Mouse (Mus musculus): ENCODE measurements around the gene Gm10024. TPM values are rescaled to one million over a fixed set of nuclear protein-coding genes. Genes with fewer than 3 reads are reported as not detected.
"Not testable (repeated sequence)": the region's sequence is repeated elsewhere in the genome, so short reads cannot be mapped to it uniquely, and the experiment has no call there.

Gm10024 gene
- not detected in 2 replicates for polyA plus RNA-seq (2015; fragmentation: Nextera tagmentation; extraction: Ambion mirVana)

- not testable (repeated sequence) for H3K27me3 ChIP-seq (ENCODE audit: insufficient read depth, low read length); H3K4me2 ChIP-seq (replicated peaks; ENCODE audit: low read depth, low read length); H3K27ac ChIP-seq (ENCODE audit: low read length); H3K4me1 ChIP-seq (ENCODE audit: insufficient read depth, low read length); ATAC-seq (ENCODE audit: low FRiP score, low TSS enrichment); H3K9ac ChIP-seq (replicated peaks; ENCODE audit: low read length); H3K4me3 ChIP-seq (ENCODE audit: low read length); H3K9me3 ChIP-seq (ENCODE audit: low read length); H3K36me3 ChIP-seq (ENCODE audit: insufficient read depth, low read length)
Measured at GRCm38 (mm10) chr10:77711157-77711556, at the start of gene Gm10024. TSS of gene Gm10024 (plus strand) at chr10:77711457.

- Histone ChIP-seq H3K36me3 (ENCODE audit: insufficient read depth, low read length) (no peaks in the 10 kb centered on the region), H3K4me2 (replicated peaks; ENCODE audit: low read depth, low read length) (peak overlapping the region; percentile 35)
Measured at GRCm38 (mm10) chr10:77663949-77664665, 47.1 kb upstream of the Gm10024 start.

GRCm38 (mm10) chr10:77666342-77666741, 44.9 kb upstream of the Gm10024 start:
- whole genome bisulfite sequencing = 70% methylated on average over 8 of the region's 8 CpGs
- Histone ChIP-seq H3K4me3 (ENCODE audit: low read length) (no peak overlapping the region), H3K9me3 (ENCODE audit: low read length) (no peaks in the 10 kb centered on the region), H3K4me1 (ENCODE audit: insufficient read depth, low read length) (no peaks in the 10 kb centered on the region), H3K27ac (ENCODE audit: low read length) (no peak overlapping the region), H3K36me3 (ENCODE audit: insufficient read depth, low read length) (no peaks in the 10 kb centered on the region), H3K27me3 (ENCODE audit: insufficient read depth, low read length) (0 out of 2 replicates have a peak, but pooled peaks cover 2% of the 10 kb centered on the region), H3K9ac (replicated peaks; ENCODE audit: low read length) (no peak overlapping the region), H3K4me2 (replicated peaks; ENCODE audit: low read depth, low read length) (no peak overlapping the region)
- ATAC-seq (ENCODE audit: low FRiP score, low TSS enrichment) = no peak

More at GRCm38 (mm10) chr10:77663949-77664665, 47.1 kb upstream of the Gm10024 start:
- Histone ChIP-seq H3K9me3 (ENCODE audit: low read length) (no peaks in the 10 kb centered on the region), H3K27ac (ENCODE audit: low read length) (no peak overlapping the region), H3K27me3 (ENCODE audit: insufficient read depth, low read length) (0 out of 2 replicates have a peak, but pooled peaks cover 2% of the 10 kb centered on the region), H3K9ac (replicated peaks; ENCODE audit: low read length) (no peak overlapping the region), H3K4me3 (ENCODE audit: low read length) (peak overlapping the region; percentile 16; the same call in 1 of the 2 replicates), H3K4me1 (ENCODE audit: insufficient read depth, low read length) (no peaks in the 10 kb centered on the region)
- 25% methylated on average over 43 of the region's 43 CpGs for WGBS
- 0 out of 2 replicates have a peak, but pooled peaks have one; percentile 27 for ATAC-seq (ENCODE audit: low FRiP score, low TSS enrichment)

GRCm38 (mm10) chr10:77667402-77667801, 43.9 kb upstream of the Gm10024 start:
- Histone ChIP-seq H3K27me3 (ENCODE audit: insufficient read depth, low read length) (0 out of 2 replicates have a peak, but pooled peaks cover 2% of the 10 kb centered on the region), H3K9me3 (ENCODE audit: low read length) (no peaks in the 10 kb centered on the region), H3K36me3 (ENCODE audit: insufficient read depth, low read length) (no peaks in the 10 kb centered on the region), H3K9ac (replicated peaks; ENCODE audit: low read length) (no peak overlapping the region), H3K4me3 (ENCODE audit: low read length) (no peak overlapping the region), H3K4me1 (ENCODE audit: insufficient read depth, low read length) (no peaks in the 10 kb centered on the region), H3K27ac (ENCODE audit: low read length) (no peak overlapping the region), H3K4me2 (replicated peaks; ENCODE audit: low read depth, low read length) (no peak overlapping the region)
- WGBS = 66% methylated on average over 4 of the region's 4 CpGs
- ATAC-seq (ENCODE audit: low FRiP score, low TSS enrichment) = no peak

- 78% methylated on average over 4 of the region's 4 CpGs for WGBS
- no peak overlapping the region for H3K27ac ChIP-seq (ENCODE audit: low read length)
Measured at GRCm38 (mm10) chr10:77670710-77671109, 40.5 kb upstream of the Gm10024 start.

GRCm38 (mm10) chr10:77671519-77671918, 39.7 kb upstream of the Gm10024 start:
- 58% methylated on average over 4 of the region's 4 CpGs for WGBS

More at GRCm38 (mm10) chr10:77670710-77671109, 40.5 kb upstream of the Gm10024 start:
- Histone ChIP-seq H3K4me1 (ENCODE audit: insufficient read depth, low read length) (no peaks in the 10 kb centered on the region), H3K4me2 (replicated peaks; ENCODE audit: low read depth, low read length) (no peak overlapping the region), H3K9ac (replicated peaks; ENCODE audit: low read length) (no peak overlapping the region), H3K27me3 (ENCODE audit: insufficient read depth, low read length) (no peaks in the 10 kb centered on the region), H3K9me3 (ENCODE audit: low read length) (no peaks in the 10 kb centered on the region), H3K4me3 (ENCODE audit: low read length) (no peak overlapping the region), H3K36me3 (ENCODE audit: insufficient read depth, low read length) (no peaks in the 10 kb centered on the region)
- no peak for ATAC-seq (ENCODE audit: low FRiP score, low TSS enrichment)

GRCm38 (mm10) chr10:77673765-77674164, 37.5 kb upstream of the Gm10024 start:
- Histone ChIP-seq H3K4me2 (replicated peaks; ENCODE audit: low read depth, low read length) (no peak overlapping the region), H3K4me1 (ENCODE audit: insufficient read depth, low read length) (peaks cover 8% of the 10 kb centered on the region), H3K9ac (replicated peaks; ENCODE audit: low read length) (no peak overlapping the region), H3K27ac (ENCODE audit: low read length) (no peak overlapping the region), H3K36me3 (ENCODE audit: insufficient read depth, low read length) (no peaks in the 10 kb centered on the region), H3K4me3 (ENCODE audit: low read length) (no peak overlapping the region), H3K9me3 (ENCODE audit: low read length) (no peaks in the 10 kb centered on the region), H3K27me3 (ENCODE audit: insufficient read depth, low read length) (peaks cover 25% of the 10 kb centered on the region)
- 52% methylated on average over 13 of the region's 13 CpGs for WGBS
- ATAC-seq (ENCODE audit: low FRiP score, low TSS enrichment) = no peak

More at GRCm38 (mm10) chr10:77671519-77671918, 39.7 kb upstream of the Gm10024 start:
- H3K9ac ChIP-seq (replicated peaks; ENCODE audit: low read length) = no peak overlapping the region
- no peak overlapping the region for H3K4me3 ChIP-seq (ENCODE audit: low read length)
- ATAC-seq (ENCODE audit: low FRiP score, low TSS enrichment) = no peak
- no peaks in the 10 kb centered on the region for H3K9me3 ChIP-seq (ENCODE audit: low read length)
- H3K36me3 ChIP-seq (ENCODE audit: insufficient read depth, low read length) = no peaks in the 10 kb centered on the region
- H3K27ac ChIP-seq (ENCODE audit: low read length) = no peak overlapping the region
- H3K4me1 ChIP-seq (ENCODE audit: insufficient read depth, low read length) = no peaks in the 10 kb centered on the region
- no peak overlapping the region for H3K4me2 ChIP-seq (replicated peaks; ENCODE audit: low read depth, low read length)
- peaks cover 4% of the 10 kb centered on the region for H3K27me3 ChIP-seq (ENCODE audit: insufficient read depth, low read length)

DNA sequence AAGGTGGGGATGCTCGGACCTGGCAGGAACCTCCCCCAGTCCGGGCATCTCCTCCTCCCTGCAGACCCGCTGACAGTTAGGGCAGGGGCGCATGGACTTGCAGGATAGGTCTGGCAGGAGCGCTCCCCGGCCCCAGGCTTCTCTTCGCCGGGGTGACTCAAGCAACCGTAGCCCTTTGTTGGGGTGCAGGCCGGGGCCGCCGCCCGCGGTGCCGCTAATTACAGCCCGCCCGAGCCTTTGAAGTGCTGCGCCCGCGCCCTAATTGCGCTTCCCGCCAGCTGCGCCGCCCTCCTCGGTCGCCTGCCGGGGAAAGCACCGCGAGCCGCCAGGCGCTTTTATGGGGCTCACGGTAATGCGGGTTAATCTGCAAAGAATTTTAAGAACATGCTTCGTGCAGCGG, 33.7 kb upstream of the Gm10024 start:
- peaks cover 8% of the 10 kb centered on the region for H3K4me1 ChIP-seq (ENCODE audit: insufficient read depth, low read length)

DNA sequence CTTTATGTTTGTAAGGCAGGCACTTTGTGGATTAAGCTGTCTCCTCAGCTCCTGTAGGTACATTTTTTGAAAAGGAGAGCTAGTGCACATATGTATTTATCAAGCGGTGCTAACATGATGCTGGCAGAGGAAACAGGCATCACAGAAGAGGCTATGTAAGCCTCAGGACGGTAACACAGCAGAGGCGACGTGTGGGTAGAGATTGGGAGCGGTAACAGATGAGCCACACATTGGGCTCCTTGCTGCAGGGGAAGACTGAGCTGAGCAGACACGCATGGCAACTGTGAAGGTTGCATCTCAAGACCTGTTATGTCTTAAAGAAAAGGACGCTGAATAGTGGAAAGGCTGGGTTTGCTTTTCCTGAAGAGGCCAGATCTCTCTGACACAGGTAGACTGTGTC, 28.3 kb upstream of the Gm10024 start:
- Histone ChIP-seq H3K27ac (ENCODE audit: low read length) (no peak overlapping the region), H3K4me3 (ENCODE audit: low read length) (no peak overlapping the region), H3K9ac (replicated peaks; ENCODE audit: low read length) (no peak overlapping the region), H3K4me2 (replicated peaks; ENCODE audit: low read depth, low read length) (no peak overlapping the region), H3K27me3 (ENCODE audit: insufficient read depth, low read length) (peaks cover 47% of the 10 kb centered on the region), H3K36me3 (ENCODE audit: insufficient read depth, low read length) (no peaks in the 10 kb centered on the region), H3K9me3 (ENCODE audit: low read length) (no peaks in the 10 kb centered on the region), H3K4me1 (ENCODE audit: insufficient read depth, low read length) (0 out of 2 replicates have a peak, but pooled peaks cover 2% of the 10 kb centered on the region)
- 85% methylated on average over 7 of the region's 7 CpGs for WGBS
- no peak for ATAC-seq (ENCODE audit: low FRiP score, low TSS enrichment)

More for the DNA sequence above, 33.7 kb upstream of the Gm10024 start:
- Histone ChIP-seq H3K36me3 (ENCODE audit: insufficient read depth, low read length) (no peaks in the 10 kb centered on the region), H3K27ac (ENCODE audit: low read length) (no peak overlapping the region), H3K4me2 (replicated peaks; ENCODE audit: low read depth, low read length) (peak overlapping the region; percentile 50), H3K9me3 (ENCODE audit: low read length) (no peaks in the 10 kb centered on the region), H3K9ac (replicated peaks; ENCODE audit: low read length) (0 out of 2 replicates have a peak overlapping the region, but pooled peaks have one; percentile 3), H3K4me3 (ENCODE audit: low read length) (peak overlapping the region; percentile 38), H3K27me3 (ENCODE audit: insufficient read depth, low read length) (peaks cover 29% of the 10 kb centered on the region)
- under 1% methylated on average over 35 of the region's 35 CpGs for WGBS
- no peak for ATAC-seq (ENCODE audit: low FRiP score, low TSS enrichment)

GRCm38 (mm10) chr10:77684181-77684580, 27.1 kb upstream of the Gm10024 start:
- H3K4me3 ChIP-seq (ENCODE audit: low read length) = no peak overlapping the region
- H3K36me3 ChIP-seq (ENCODE audit: insufficient read depth, low read length) = no peaks in the 10 kb centered on the region
- WGBS = 32% methylated on average over 8 of the region's 8 CpGs
- no peak overlapping the region for H3K4me2 ChIP-seq (replicated peaks; ENCODE audit: low read depth, low read length)
- no peak for ATAC-seq (ENCODE audit: low FRiP score, low TSS enrichment)
- no peak overlapping the region for H3K9ac ChIP-seq (replicated peaks; ENCODE audit: low read length)
- H3K4me1 ChIP-seq (ENCODE audit: insufficient read depth, low read length) = 0 out of 2 replicates have a peak, but pooled peaks cover 2% of the 10 kb centered on the region
- no peak overlapping the region for H3K27ac ChIP-seq (ENCODE audit: low read length)
- no peaks in the 10 kb centered on the region for H3K9me3 ChIP-seq (ENCODE audit: low read length)
- peaks cover 37% of the 10 kb centered on the region for H3K27me3 ChIP-seq (ENCODE audit: insufficient read depth, low read length)

Data from kidney, embryonic 16.5 days (tissue).